ENCODE assay signal across 22 mouse cellular contexts in the genomic region with DNA sequence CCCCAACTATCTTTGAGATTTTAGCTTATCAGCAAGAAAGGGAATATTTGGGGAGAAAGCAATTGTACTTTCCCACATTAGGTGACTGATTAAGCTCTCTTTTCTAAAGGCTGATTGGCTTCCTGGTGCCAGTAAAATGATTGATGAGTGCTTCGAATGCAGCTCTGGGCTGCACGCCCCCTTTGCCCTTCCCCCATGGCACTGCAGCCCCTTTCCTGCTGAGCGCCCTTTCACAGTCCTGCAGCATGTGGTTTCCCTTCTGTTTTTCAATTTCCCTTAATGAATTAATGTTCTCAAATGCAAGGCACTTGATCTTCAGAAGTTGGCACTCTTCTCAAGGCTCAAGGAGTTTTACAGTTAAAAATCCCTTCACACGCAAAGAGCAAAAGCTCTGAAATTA. TPM values are rescaled to one million over a fixed set of nuclear protein-coding genes. Genes with fewer than 3 reads are reported as not detected.
A peak's percentile ranks its signal among the peaks of the same experiment; 100 is the strongest.
DNase-seq lines count a peak whose midpoint lies in the region; ATAC-seq and TF ChIP-seq lines count a peak whose summit lies in the region.
"Had no signal": no experiment of that assay in that cellular context is flagged by ENCODE, and none has a peak within 500 bp of the region (broad histone marks: within the 10 kb centered on the region; RNA-seq: fewer than 3 reads in every experiment).

No protein-coding gene starts in this region.

- no peak for DNase-seq in forebrain, postnatal 0 days
- DNase-seq in embryo, embryonic 9.5 days (ENCODE audit: extremely low spot score) = peak; percentile 66
- DNase-seq in neural tube, embryonic 11.5 days (ENCODE audit: low spot score) = peak; percentile 63
- DNase-seq in spleen, postnatal 14 days (ENCODE audit: low spot score in 2 of 2) = no peak
- DNase-seq in cerebellum, postnatal 36 days = no peak
- no peak for DNase-seq in layer of hippocampus, adult 9-10 months (ENCODE audit: low spot score)
- DNase-seq: adrenal gland, postnatal 10 days; cerebellum, adult 11-12 months; gastrocnemius, postnatal 36 days; heart, postnatal 36 days; kidney, adult 11 months; kidney, postnatal 14 days; retina, postnatal 1 day; thymus, postnatal 14 days had no signal

- no peaks in the 10 kb centered on the region for H3K27me3 ChIP-seq in forebrain, embryonic 13.5 days
- no peaks in the 10 kb centered on the region for H3K27me3 ChIP-seq in forebrain, postnatal 0 days (ENCODE audit: insufficient read depth, low read length)
- H3K27me3 ChIP-seq in hindbrain, embryonic 13.5 days = no peaks in the 10 kb centered on the region
- H3K27me3 ChIP-seq in neural tube, embryonic 11.5 days (ENCODE audit: control insufficient read depth, insufficient read depth, low read length) = no peaks in the 10 kb centered on the region
- H3K27me3 ChIP-seq: heart, embryonic 12.5 days; limb, embryonic 13.5 days; midbrain, embryonic 15.5 days had no signal

- H3K36me3 ChIP-seq in forebrain, embryonic 13.5 days (ENCODE audit: poor library complexity, severe bottlenecking) = no peaks in the 10 kb centered on the region
- H3K36me3 ChIP-seq in forebrain, postnatal 0 days (ENCODE audit: insufficient read depth) = no peaks in the 10 kb centered on the region
- no peaks in the 10 kb centered on the region for H3K36me3 ChIP-seq in hindbrain, embryonic 13.5 days
- no peaks in the 10 kb centered on the region for H3K36me3 ChIP-seq in neural tube, embryonic 11.5 days (ENCODE audit: control insufficient read depth, insufficient read depth, low read length)
- H3K36me3 ChIP-seq: heart, embryonic 12.5 days; limb, embryonic 13.5 days; midbrain, embryonic 15.5 days had no signal

- TF ChIP-seq CTCF in forebrain, postnatal 0 days (IDR thresholded peaks at IDR 0.05; ENCODE audit: low read depth) = no peak

- 10% methylated on average over 4 of the region's 4 CpGs for WGBS in forebrain, embryonic 13.5 days
- 15% methylated on average over 4 of the region's 4 CpGs for WGBS in forebrain, postnatal 0 days
- 12% methylated on average over 4 of the region's 4 CpGs for WGBS in hindbrain, embryonic 13.5 days
- WGBS in neural tube, embryonic 11.5 days = 3% methylated on average over 4 of the region's 4 CpGs

- H3K27ac ChIP-seq in forebrain, embryonic 13.5 days = no peak overlapping the region
- no peak overlapping the region for H3K27ac ChIP-seq in forebrain, postnatal 0 days (ENCODE audit: low read depth, low read length)
- peak overlapping the region; percentile 1; the same call in 1 of the 2 replicates for H3K27ac ChIP-seq in hindbrain, embryonic 13.5 days
- H3K27ac ChIP-seq in neural tube, embryonic 11.5 days (ENCODE audit: low read depth, low read length) = no peak overlapping the region
- H3K27ac ChIP-seq: left cerebral cortex, adult 2 months; limb, embryonic 13.5 days; liver, embryonic 14.5 days; midbrain, embryonic 15.5 days had no signal

- no peak overlapping the region for H3K4me2 ChIP-seq in forebrain, embryonic 13.5 days
- no peak overlapping the region for H3K4me2 ChIP-seq in forebrain, postnatal 0 days (ENCODE audit: low read depth)
- no peak overlapping the region for H3K4me2 ChIP-seq in hindbrain, embryonic 13.5 days
- H3K4me2 ChIP-seq in neural tube, embryonic 11.5 days (ENCODE audit: low read depth) = no peak overlapping the region
- H3K4me2 ChIP-seq: heart, embryonic 12.5 days; limb, embryonic 13.5 days; midbrain, embryonic 15.5 days had no signal

- ATAC-seq in forebrain, embryonic 13.5 days = peak; percentile 50; the same call in 1 of the 2 replicates
- ATAC-seq in forebrain, postnatal 0 days = no peak
- peak; percentile 82; the same call in 1 of the 2 replicates for ATAC-seq in hindbrain, embryonic 13.5 days (ENCODE audit: low FRiP score)
- no peak; the same call in 1 of the 2 replicates for ATAC-seq in neural tube, embryonic 11.5 days (ENCODE audit: insufficient read depth, low FRiP score, low TSS enrichment)
- ATAC-seq: midbrain, embryonic 15.5 days had no signal

- no peaks in the 10 kb centered on the region for H3K9me3 ChIP-seq in forebrain, embryonic 13.5 days (replicated peaks)
- no peaks in the 10 kb centered on the region for H3K9me3 ChIP-seq in forebrain, postnatal 0 days (ENCODE audit: low read length)
- H3K9me3 ChIP-seq in hindbrain, embryonic 13.5 days = no peaks in the 10 kb centered on the region
- H3K9me3 ChIP-seq in neural tube, embryonic 11.5 days (ENCODE audit: control insufficient read depth, low read length) = no peaks in the 10 kb centered on the region
- H3K9me3 ChIP-seq: heart, embryonic 12.5 days; limb, embryonic 13.5 days; midbrain, embryonic 15.5 days had no signal

- H3K4me1 ChIP-seq in forebrain, embryonic 13.5 days = peaks cover 5% of the 10 kb centered on the region
- H3K4me1 ChIP-seq in forebrain, postnatal 0 days (ENCODE audit: insufficient read depth) = no peaks in the 10 kb centered on the region
- peaks cover 11% of the 10 kb centered on the region for H3K4me1 ChIP-seq in hindbrain, embryonic 13.5 days (replicated peaks)
- H3K4me1 ChIP-seq in neural tube, embryonic 11.5 days (ENCODE audit: control insufficient read depth, insufficient read depth, low read length) = peaks cover 10% of the 10 kb centered on the region
- H3K4me1 ChIP-seq: heart, embryonic 12.5 days; midbrain, embryonic 15.5 days had no signal

- H3K4me3 ChIP-seq in forebrain, embryonic 13.5 days = no peak overlapping the region
- no peak overlapping the region for H3K4me3 ChIP-seq in forebrain, postnatal 0 days (ENCODE audit: low read depth, low read length)
- H3K4me3 ChIP-seq in hindbrain, embryonic 13.5 days = no peak overlapping the region
- no peak overlapping the region for H3K4me3 ChIP-seq in neural tube, embryonic 11.5 days (ENCODE audit: low read depth, low read length)
- H3K4me3 ChIP-seq: heart, embryonic 12.5 days; left cerebral cortex, adult 2 months; limb, embryonic 13.5 days; midbrain, embryonic 15.5 days had no signal

- no peak overlapping the region for H3K9ac ChIP-seq in forebrain, embryonic 13.5 days
- H3K9ac ChIP-seq in forebrain, postnatal 0 days = no peak overlapping the region
- H3K9ac ChIP-seq in hindbrain, embryonic 13.5 days = no peak overlapping the region
- H3K9ac ChIP-seq in neural tube, embryonic 11.5 days (ENCODE audit: low read length) = no peak overlapping the region
- H3K9ac ChIP-seq: heart, embryonic 12.5 days; limb, embryonic 13.5 days; liver, embryonic 14.5 days; midbrain, embryonic 15.5 days had no signal

RNA-seq across cellular contexts. Expression of gene Nr6a1, which starts 12.5 kb away (rescaled TPM):
- polyA plus RNA-seq in forebrain, embryonic 13.5 days (2015; fragmentation: Nextera tagmentation; extraction: Ambion mirVana) = 1.0 and 1.5 TPM in 2 replicates
- total RNA-seq in forebrain, postnatal 0 days (2014; rRNA removed) = 2.1 and 4.6 TPM in 2 replicates
- 0.48 and 0.62 TPM in 2 replicates for polyA plus RNA-seq in forebrain, postnatal 0 days (2015; fragmentation: Nextera tagmentation; extraction: Ambion mirVana)
- polyA plus RNA-seq in hindbrain, embryonic 13.5 days (2015; fragmentation: Nextera tagmentation; extraction: Ambion mirVana) = 2.4 and 3.1 TPM in 2 replicates
- 5.8 and 6.4 TPM in 2 replicates for polyA plus RNA-seq in neural tube, embryonic 11.5 days (2014; fragmentation: Nextera tagmentation; extraction: Ambion mirVana)

RNA-seq across cellular contexts. Expression of gene Olfml2a, which starts 16.8 kb away (rescaled TPM):
- polyA plus RNA-seq in forebrain, embryonic 13.5 days (2015; fragmentation: Nextera tagmentation; extraction: Ambion mirVana) = 0.91 and 1.1 TPM in 2 replicates
- 6.6 and 11.6 TPM in 2 replicates for total RNA-seq in forebrain, postnatal 0 days (2014; rRNA removed)
- 2.8 and 3.2 TPM in 2 replicates for polyA plus RNA-seq in forebrain, postnatal 0 days (2015; fragmentation: Nextera tagmentation; extraction: Ambion mirVana)
- polyA plus RNA-seq in hindbrain, embryonic 13.5 days (2015; fragmentation: Nextera tagmentation; extraction: Ambion mirVana) = 5.0 and 5.4 TPM in 2 replicates
- 2.4 and 3.1 TPM in 2 replicates for polyA plus RNA-seq in neural tube, embryonic 11.5 days (2014; fragmentation: Nextera tagmentation; extraction: Ambion mirVana)
- total RNA-seq: neutrophil, adult 5-6 weeks had no signal

Comparison
In these comparisons a context has a peak if more than half of its experiments do, and no peak if none do; other contexts are left out.
1. ATAC-seq: peak in forebrain, embryonic 13.5 days (single experiment) and hindbrain, embryonic 13.5 days (single experiment); none in forebrain, postnatal 0 days (single experiment) and neural tube, embryonic 11.5 days (single experiment).
2. DNase-seq: peak in embryo, embryonic 9.5 days (single experiment) and neural tube, embryonic 11.5 days (single experiment); none in forebrain, postnatal 0 days (single experiment), spleen, postnatal 14 days (0 of 2), cerebellum, postnatal 36 days (0 of 2) and layer of hippocampus, adult 9-10 months (single experiment).